Mouse (Mus musculus) limb, embryonic 12.5 days (tissue): Measurements from ENCODE around the gene Apobr. TPM values are rescaled to one million over a fixed set of nuclear protein-coding genes. Genes with fewer than 3 reads are reported as not detected.

Experiments used
- ATAC-seq: fragments of 200-750 bp; cut with Nextera tagmentation; 2 replicates; pipeline ENCODE4 v1.8.0; 2017; ENCODE audit warnings: low read depth, moderate TSS enrichment; ENCODE audit not compliant: insufficient number of reproducible peaks, insufficient read depth, low FRiP score, low TSS enrichment
- H3K27ac ChIP-seq: fragments of 300-500 bp; sonication (generic); 2 replicates; pipeline ENCODE4 v1.5.1; 2016; ENCODE audit warnings: mild to moderate bottlenecking, moderate library complexity
- H3K27me3 ChIP-seq: fragments of 300-500 bp; sonication (generic); 2 replicates; pipeline ENCODE4 v1.6.1; 2016; ENCODE audit warnings: mild to moderate bottlenecking, moderate library complexity
- H3K36me3 ChIP-seq: fragments of 300-500 bp; sonication (generic); 2 replicates; pipeline ENCODE4 v1.6.1; 2016; ENCODE audit warnings: mild to moderate bottlenecking, moderate library complexity
- H3K4me1 ChIP-seq: fragments of 300-500 bp; sonication (generic); replicated peaks from 2 replicates; pipeline ENCODE4 v1.6.1; 2016
- H3K4me2 ChIP-seq: fragments of 300-500 bp; sonication (generic); 2 replicates; pipeline ENCODE4 v1.6.1; 2016; ENCODE audit warnings: mild to moderate bottlenecking, moderate library complexity
- H3K4me3 ChIP-seq: fragments of 300-500 bp; sonication (generic); replicated peaks from 2 replicates; pipeline ENCODE4 v1.5.1; 2016; ENCODE audit warnings: mild to moderate bottlenecking
- H3K9ac ChIP-seq: fragments of 300-500 bp; sonication (generic); replicated peaks from 2 replicates; pipeline ENCODE4 v1.6.1; 2016; ENCODE audit warnings: mild to moderate bottlenecking, moderate library complexity
- H3K9me3 ChIP-seq: fragments of 300-500 bp; sonication (generic); 2 replicates; pipeline ENCODE4 v1.6.1; 2016; ENCODE audit warnings: mild to moderate bottlenecking, moderate library complexity
- WGBS: fragments of 180-500 bp; shearing (Covaris S2); methylation state at CpG from one replicate; pipeline ENCODE4 v1.1.7; 2016; 5-methylcytosine and 5-hydroxymethylcytosine counted together
- polyA plus RNA-seq: library from polyadenylated mRNA; unstranded; fragments of >200 nt; fragmentation: Nextera tagmentation; extraction: Ambion mirVana; gene quantifications from 2 replicates; pipeline ENCODE4 v1.2.1, GENCODE M21; 2016

Apobr gene
- polyA plus RNA-seq, 1 experiment from 2014 or later = 0.56 TPM

- H3K4me1 ChIP-seq = peaks cover 18% of the 10 kb centered on the region; the same call in 1 of the 2 replicates
- 72% methylated on average over 16 of the region's 16 CpGs for WGBS
- no peak overlapping the region for H3K4me2 ChIP-seq
- H3K9me3 ChIP-seq = no peaks in the 10 kb centered on the region
- no peak overlapping the region for H3K27ac ChIP-seq
- no peaks in the 10 kb centered on the region for H3K27me3 ChIP-seq
- no peak overlapping the region for H3K9ac ChIP-seq
- no peak overlapping the region for H3K4me3 ChIP-seq
- no peaks in the 10 kb centered on the region for H3K36me3 ChIP-seq
- ATAC-seq = no peak
Measured at GRCm38 (mm10) chr7:126624774-126625173, 40.0 kb downstream of the Apobr start.

- H3K4me3 ChIP-seq = no peak overlapping the region
- H3K27me3 ChIP-seq = no peaks in the 10 kb centered on the region
- H3K9me3 ChIP-seq = no peaks in the 10 kb centered on the region
- no peak overlapping the region for H3K27ac ChIP-seq
- H3K36me3 ChIP-seq = no peaks in the 10 kb centered on the region
- peaks cover 18% of the 10 kb centered on the region; the same call in 1 of the 2 replicates for H3K4me1 ChIP-seq
- ATAC-seq = no peak
- H3K4me2 ChIP-seq = no peak overlapping the region
- WGBS = 51% methylated on average over 6 of the region's 6 CpGs
- H3K9ac ChIP-seq = no peak overlapping the region
Measured at GRCm38 (mm10) chr7:126625369-126625768, 40.6 kb downstream of the Apobr start.

GRCm38 (mm10) chr7:126625807-126626600 lies 41.3 kb downstream of the Apobr start:
- H3K4me3 ChIP-seq = no peak overlapping the region
- no peak overlapping the region for H3K4me2 ChIP-seq
- H3K9ac ChIP-seq = no peak overlapping the region
- H3K9me3 ChIP-seq = no peaks in the 10 kb centered on the region
- no peaks in the 10 kb centered on the region for H3K27me3 ChIP-seq
- H3K4me1 ChIP-seq = peaks cover 18% of the 10 kb centered on the region; the same call in 1 of the 2 replicates
- no peaks in the 10 kb centered on the region for H3K36me3 ChIP-seq
- WGBS = 80% methylated on average over 3 of the region's 3 CpGs
- no peak for ATAC-seq
- no peak overlapping the region for H3K27ac ChIP-seq

GRCm38 (mm10) chr7:126628111-126628510 lies 43.4 kb downstream of the Apobr start:
- Histone ChIP-seq H3K9me3 (no peaks in the 10 kb centered on the region), H3K4me1 (peaks cover 21% of the 10 kb centered on the region), H3K27ac (0 out of 2 replicates have a peak overlapping the region, but pooled peaks have one; percentile 42), H3K9ac (no peak overlapping the region; the same call in 1 of the 2 replicates), H3K4me3 (no peak overlapping the region), H3K4me2 (no peak overlapping the region), H3K27me3 (no peaks in the 10 kb centered on the region), H3K36me3 (no peaks in the 10 kb centered on the region)
- no peak for ATAC-seq
- 44% methylated on average over 6 of the region's 6 CpGs for WGBS

- ATAC-seq = no peak
- no peak overlapping the region for H3K27ac ChIP-seq
- 23% methylated on average over 3 of the region's 3 CpGs for WGBS
- no peak overlapping the region for H3K9ac ChIP-seq
- H3K4me1 ChIP-seq = peaks cover 39% of the 10 kb centered on the region
- no peak overlapping the region for H3K4me2 ChIP-seq
- no peaks in the 10 kb centered on the region for H3K36me3 ChIP-seq
- no peaks in the 10 kb centered on the region for H3K27me3 ChIP-seq
- no peak overlapping the region for H3K4me3 ChIP-seq
- H3K9me3 ChIP-seq = no peaks in the 10 kb centered on the region
Measured at GRCm38 (mm10) chr7:126629915-126630314, 45.2 kb downstream of the Apobr start.

- no peaks in the 10 kb centered on the region for H3K9me3 ChIP-seq
- no peak within 1 kb of the TSS for H3K27ac ChIP-seq
- H3K4me2 ChIP-seq = no peak within 1 kb of the TSS
- H3K9ac ChIP-seq = no peak within 1 kb of the TSS
- no peak for ATAC-seq
- 97% methylated on average over 4 of the region's 4 CpGs for WGBS
- no peak within 1 kb of the TSS for H3K4me3 ChIP-seq
- no peaks in the 10 kb centered on the region for H3K36me3 ChIP-seq
- H3K27me3 ChIP-seq = no peaks in the 10 kb centered on the region; the same call in 1 of the 2 replicates
- H3K4me1 ChIP-seq = peaks cover 40% of the 10 kb centered on the region
Measured at GRCm38 (mm10) chr7:126630824-126631518, 46.2 kb downstream of the Apobr start, which contains the start of gene Nupr1. Gene Nupr1, minus strand, starts transcription at chr7:126630861.

GRCm38 (mm10) chr7:126632478-126632877 lies 47.7 kb downstream of the Apobr start:
- H3K4me2 ChIP-seq = no peak overlapping the region
- WGBS = 49% methylated on average over 2 of the region's 2 CpGs
- no peaks in the 10 kb centered on the region for H3K36me3 ChIP-seq
- H3K4me3 ChIP-seq = no peak overlapping the region
- no peak overlapping the region for H3K9ac ChIP-seq
- H3K9me3 ChIP-seq = no peaks in the 10 kb centered on the region
- H3K27me3 ChIP-seq = no peaks in the 10 kb centered on the region; the same call in 1 of the 2 replicates
- no peak overlapping the region for H3K27ac ChIP-seq
- peaks cover 40% of the 10 kb centered on the region for H3K4me1 ChIP-seq
- ATAC-seq = no peak

GRCm38 (mm10) chr7:126635375-126635774 lies 50.6 kb downstream of the Apobr start:
- H3K4me3 ChIP-seq = no peak overlapping the region
- H3K4me1 ChIP-seq = peaks cover 25% of the 10 kb centered on the region
- no peaks in the 10 kb centered on the region for H3K9me3 ChIP-seq
- H3K36me3 ChIP-seq = no peaks in the 10 kb centered on the region
- H3K27ac ChIP-seq = no peak overlapping the region
- no peak overlapping the region for H3K9ac ChIP-seq
- H3K4me2 ChIP-seq = no peak overlapping the region
- no peak for ATAC-seq
- H3K27me3 ChIP-seq = peaks cover 4% of the 10 kb centered on the region; the same call in 1 of the 2 replicates

GRCm38 (mm10) chr7:126636733-126637520 lies 52.2 kb downstream of the Apobr start:
- Histone ChIP-seq H3K4me1 (peaks cover 25% of the 10 kb centered on the region), H3K36me3 (no peaks in the 10 kb centered on the region), H3K4me2 (no peak overlapping the region), H3K4me3 (no peak overlapping the region), H3K27ac (no peak overlapping the region), H3K9ac (no peak overlapping the region), H3K9me3 (no peaks in the 10 kb centered on the region), H3K27me3 (peaks cover 4% of the 10 kb centered on the region; the same call in 1 of the 2 replicates)
- ATAC-seq = no peak
- 16% methylated on average over 4 of the region's 4 CpGs for WGBS
